Mouse (Mus musculus) stomach, postnatal 0 days (tissue): ENCODE results near the gene Zfp697. TPM values are rescaled to one million over a fixed set of nuclear protein-coding genes. Genes with fewer than 3 reads are reported as not detected.
"Not testable (repeated sequence)": the region's sequence is repeated elsewhere in the genome, so short reads cannot be mapped to it uniquely, and the experiment has no call there.

Experiments
- ATAC-seq: fragments of 200-750 bp; cut with Nextera tagmentation; 2 replicates; pipeline ENCODE4 v1.8.0; 2017; ENCODE audit not compliant: low FRiP score, low TSS enrichment
- DNase-seq: peaks from one replicate; pipeline ENCODE4 v3.0.0-alpha.2; 2016; ENCODE audit warnings: low spot score
- H3K27ac ChIP-seq: fragments of 300-500 bp; sonication (generic); replicated peaks from 2 replicates; pipeline ENCODE4 v1.5.1; 2014; ENCODE audit warnings: mild to moderate bottlenecking, control low read depth
- H3K27me3 ChIP-seq: fragments of 300-500 bp; sonication (generic); 2 replicates; pipeline ENCODE4 v1.6.1; 2014; ENCODE audit warnings: low read length; ENCODE audit not compliant: control insufficient read depth, insufficient read depth
- H3K36me3 ChIP-seq: fragments of 300-500 bp; sonication (generic); 2 replicates; pipeline ENCODE4 v1.6.1; 2014; ENCODE audit warnings: low read length, mixed read lengths; ENCODE audit not compliant: control insufficient read depth, insufficient read depth
- H3K4me1 ChIP-seq: fragments of 300-500 bp; sonication (generic); replicated peaks from 2 replicates; pipeline ENCODE4 v1.6.1; 2014; ENCODE audit warnings: antibody characterized with exemption; ENCODE audit not compliant: control insufficient read depth, insufficient read depth
- H3K4me2 ChIP-seq: fragments of 300-500 bp; sonication (generic); replicated peaks from 2 replicates; pipeline ENCODE4 v1.6.1; 2014; ENCODE audit warnings: low read depth, mild to moderate bottlenecking, control low read depth, moderate library complexity
- H3K4me3 ChIP-seq: fragments of 300-500 bp; sonication (generic); 2 replicates; pipeline ENCODE4 v1.5.1; 2014; ENCODE audit warnings: low read depth, low read length, control low read depth
- H3K9ac ChIP-seq: fragments of 300-500 bp; sonication (generic); 2 replicates; pipeline ENCODE4 v1.6.1; 2014; ENCODE audit warnings: mild to moderate bottlenecking, low read length, control low read depth, mixed read lengths
- H3K9me3 ChIP-seq: fragments of 300-500 bp; sonication (generic); 2 replicates; pipeline ENCODE4 v1.6.1; 2016; ENCODE audit warnings: low read length; ENCODE audit not compliant: control insufficient read depth
- CTCF ChIP-seq: IDR thresholded peaks from 2 replicates; pipeline ENCODE4 v1.5.1; 2016; ENCODE audit warnings: antibody characterized with exemption, low read depth, mild to moderate bottlenecking, moderate library complexity
- EP300 ChIP-seq: optimal IDR thresholded peaks from 2 replicates; pipeline ENCODE3; 2016; ENCODE audit warnings: antibody characterized with exemption
- WGBS: fragments of 180-500 bp; shearing (Covaris S2); extraction: QIAGEN DNeasy Blood & Tissue Kit; methylation state at CpG from one replicate; pipeline ENCODE4 v1.1.7; 2014; 5-methylcytosine and 5-hydroxymethylcytosine counted together
- polyA plus RNA-seq: library from polyadenylated mRNA; unstranded; fragments of >200 nt; fragmentation: Nextera tagmentation; extraction: Ambion mirVana; gene quantifications from 2 replicates; pipeline ENCODE4 v1.2.1, GENCODE M21; 2015

The Zfp697 gene
- polyA plus RNA-seq, 1 experiment from 2014 or later: 2.1 TPM

GRCm38 (mm10) chr3:98581024-98581423 is 198.8 kb downstream of the Zfp697 start:
- H3K4me1 ChIP-seq, H3K27me3 ChIP-seq, H3K27ac ChIP-seq, H3K36me3 ChIP-seq, DNase-seq, H3K4me2 ChIP-seq, H3K9me3 ChIP-seq, H3K9ac ChIP-seq, ATAC-seq, H3K4me3 ChIP-seq: not testable (repeated sequence)
- 80% methylated on average over 1 of the region's 1 CpGs for WGBS

DNA sequence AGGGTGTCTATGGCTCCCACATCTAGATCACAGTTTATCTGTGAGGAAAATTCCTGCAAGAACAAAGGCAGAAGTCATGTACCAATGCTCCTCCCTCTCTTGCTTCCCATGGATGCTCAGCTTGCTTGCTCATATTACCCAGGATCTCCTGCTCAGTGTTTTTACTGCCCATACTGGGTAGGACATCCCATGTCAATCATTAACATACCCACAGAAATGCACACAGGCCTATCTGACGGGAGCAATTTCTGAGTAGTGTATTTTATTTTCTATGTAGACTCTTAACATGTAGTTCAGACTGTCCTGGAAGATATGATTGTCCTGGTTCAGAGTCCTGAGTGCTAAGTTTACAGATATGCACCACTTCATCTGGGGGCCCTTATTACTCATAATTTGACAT is 199.9 kb downstream of the Zfp697 start:
- ATAC-seq, H3K36me3 ChIP-seq: not testable (repeated sequence)
- WGBS: no CpG with 5 or more reads among the region's 1 CpGs

DNA sequence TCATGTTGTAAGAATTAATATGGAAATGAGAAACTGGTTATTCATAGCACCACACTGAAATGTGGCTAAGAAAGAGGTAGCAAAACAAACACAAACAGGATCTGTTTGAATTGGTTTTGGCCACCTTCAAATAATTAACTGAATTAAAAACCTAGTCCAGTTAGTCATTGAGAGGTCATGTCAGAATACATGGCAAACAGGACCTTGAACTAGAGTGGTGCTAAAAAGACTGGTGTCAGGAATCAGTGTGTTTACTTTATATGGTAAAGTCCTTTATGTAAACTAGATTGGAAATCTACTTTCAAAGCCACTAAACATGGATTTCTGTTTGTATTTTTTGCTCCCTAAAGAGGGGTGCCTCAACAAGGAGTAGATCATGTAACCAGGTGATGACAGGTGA is 200.4 kb downstream of the Zfp697 start:
- DNase-seq, H3K4me3 ChIP-seq, ATAC-seq, H3K4me2 ChIP-seq, H3K27me3 ChIP-seq, H3K36me3 ChIP-seq, H3K4me1 ChIP-seq, H3K9ac ChIP-seq, H3K27ac ChIP-seq, H3K9me3 ChIP-seq: not testable (repeated sequence)

More for the DNA sequence above, 199.9 kb downstream of the Zfp697 start:
- H3K4me1 ChIP-seq, H3K4me3 ChIP-seq, H3K9ac ChIP-seq, DNase-seq, H3K9me3 ChIP-seq, H3K27ac ChIP-seq, H3K4me2 ChIP-seq, H3K27me3 ChIP-seq: not testable (repeated sequence)

- no peaks in the 10 kb centered on the region for H3K27me3 ChIP-seq
- no peaks in the 10 kb centered on the region for H3K4me1 ChIP-seq
- 61% methylated on average over 2 of the region's 2 CpGs for WGBS
- H3K9me3 ChIP-seq: no peaks in the 10 kb centered on the region
- H3K9ac ChIP-seq: no peak overlapping the region
- TF ChIP-seq CTCF (no peak), EP300 (no peak)
- no peak overlapping the region for H3K27ac ChIP-seq
- no peaks in the 10 kb centered on the region for H3K36me3 ChIP-seq
- ATAC-seq (no peak), DNase-seq (no peak)
- no peak overlapping the region for H3K4me2 ChIP-seq
- H3K4me3 ChIP-seq: no peak overlapping the region
These were observed 205.5 kb downstream of the Zfp697 start for GRCm38 (mm10) chr3:98587721-98588120.

- no peak within 1 kb of the TSS for H3K27ac ChIP-seq
- no peaks in the 10 kb centered on the region for H3K4me1 ChIP-seq
- DNase-seq (no peak), ATAC-seq (no peak)
- H3K36me3 ChIP-seq: no peaks in the 10 kb centered on the region
- H3K9me3 ChIP-seq: no peaks in the 10 kb centered on the region
- H3K9ac ChIP-seq: no peak within 1 kb of the TSS
- TF ChIP-seq EP300 (no peak), CTCF (no peak)
- H3K4me3 ChIP-seq: no peak within 1 kb of the TSS
- no peak within 1 kb of the TSS for H3K4me2 ChIP-seq
- H3K27me3 ChIP-seq: no peaks in the 10 kb centered on the region
These were observed 206.4 kb downstream of the Zfp697 start, which contains the start of gene Gm10681 for GRCm38 (mm10) chr3:98588707-98589106. Gene Gm10681, minus strand, starts transcription at chr3:98588807.

GRCm38 (mm10) chr3:98613540-98613939 is 231.3 kb downstream of the Zfp697 start:
- not testable (repeated sequence) for H3K9ac ChIP-seq, ATAC-seq

DNA sequence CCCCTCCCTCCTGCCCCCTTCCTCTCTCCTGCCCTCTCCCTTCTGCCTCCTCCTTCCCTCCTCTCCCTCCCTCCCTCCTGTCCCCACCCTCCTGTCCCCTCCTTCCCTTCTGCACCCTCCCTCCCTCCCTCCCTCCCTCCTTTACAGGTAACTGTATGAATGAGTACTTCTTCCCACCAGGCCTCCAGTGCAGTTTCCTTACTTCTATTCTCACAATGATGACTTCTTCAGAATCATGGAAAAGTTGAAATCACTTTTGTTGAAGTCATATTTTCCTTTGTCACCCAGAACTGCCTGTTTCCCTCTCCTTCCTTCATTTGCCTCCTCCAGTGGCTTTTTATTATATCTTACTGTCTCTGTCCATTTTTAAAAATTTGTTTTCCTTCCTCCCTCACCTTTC is 231.7 kb downstream of the Zfp697 start:
- H3K4me1 ChIP-seq: no peaks in the 10 kb centered on the region
- H3K4me3 ChIP-seq: no peak overlapping the region
- DNase-seq: no peak
- H3K36me3 ChIP-seq: no peaks in the 10 kb centered on the region
- H3K9ac ChIP-seq: no peak overlapping the region
- no peak for ATAC-seq
- no peaks in the 10 kb centered on the region for H3K27me3 ChIP-seq
- H3K9me3 ChIP-seq: no peaks in the 10 kb centered on the region
- H3K4me2 ChIP-seq: no peak overlapping the region
- no peak overlapping the region for H3K27ac ChIP-seq
- TF ChIP-seq EP300 (no peak), CTCF (no peak)

More at GRCm38 (mm10) chr3:98613540-98613939, 231.3 kb downstream of the Zfp697 start:
- H3K4me2 ChIP-seq, H3K27ac ChIP-seq, H3K4me3 ChIP-seq, DNase-seq, H3K36me3 ChIP-seq, H3K27me3 ChIP-seq, H3K4me1 ChIP-seq, H3K9me3 ChIP-seq: not testable (repeated sequence)

- ATAC-seq, H3K27me3 ChIP-seq, H3K4me2 ChIP-seq, H3K27ac ChIP-seq, H3K4me1 ChIP-seq, H3K9me3 ChIP-seq, H3K36me3 ChIP-seq, H3K9ac ChIP-seq, H3K4me3 ChIP-seq, DNase-seq: not testable (repeated sequence)
- WGBS: 39% methylated on average over 2 of the region's 2 CpGs
These were observed 232.2 kb downstream of the Zfp697 start for GRCm38 (mm10) chr3:98614406-98614927.
